ENCODE assay signal across 8 mouse cellular contexts in the genomic region with DNA sequence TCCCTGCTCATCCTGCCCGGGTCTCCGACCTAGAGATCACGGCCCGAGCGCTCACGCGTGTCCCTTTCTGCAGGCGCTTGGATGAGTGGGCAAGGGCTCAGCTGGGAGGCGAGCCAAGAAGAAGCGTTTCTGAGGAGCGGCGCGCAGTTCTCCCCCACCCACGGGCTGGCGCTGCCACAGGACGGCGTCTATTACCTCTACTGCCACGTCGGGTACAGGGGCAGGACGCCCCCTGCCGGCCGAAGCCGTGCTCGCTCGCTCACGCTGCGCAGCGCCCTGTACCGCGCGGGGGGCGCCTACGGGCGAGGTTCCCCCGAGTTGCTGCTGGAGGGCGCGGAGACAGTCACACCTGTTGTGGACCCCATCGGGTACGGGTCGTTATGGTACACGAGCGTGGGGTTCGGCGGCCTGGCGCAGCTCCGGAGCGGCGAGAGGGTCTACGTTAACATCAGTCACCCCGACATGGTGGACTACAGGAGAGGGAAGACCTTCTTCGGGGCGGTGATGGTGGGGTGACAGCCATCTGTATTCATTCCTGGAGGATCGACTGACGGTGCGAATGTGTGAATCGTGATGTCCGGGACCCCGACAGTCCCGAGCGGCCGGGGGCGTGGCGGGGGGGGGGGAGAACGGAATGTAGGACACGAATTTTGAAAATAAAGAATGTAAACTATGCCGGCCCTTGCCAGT. TPM values are rescaled to one million over a fixed set of nuclear protein-coding genes. Genes with fewer than 3 reads are reported as not detected.
DNase-seq lines count a peak whose midpoint lies in the region; ATAC-seq lines count a peak whose summit lies in the region.

No protein-coding gene starts in this region.

- peaks cover 19% of the 10 kb centered on the region for H3K4me1 ChIP-seq in intestine, embryonic 15.5 days (replicated peaks)
- H3K4me1 ChIP-seq in limb, embryonic 10.5 days, result peaks cover 40% of the 10 kb centered on the region
- H3K4me1 ChIP-seq in midbrain, embryonic 11.5 days (ENCODE audit: control insufficient read depth, insufficient read depth, low read length), result peaks cover 4% of the 10 kb centered on the region; the same call in 1 of the 2 replicates

- H3K4me3 ChIP-seq in intestine, embryonic 15.5 days (replicated peaks), result peak overlapping the region; percentile 45
- H3K4me3 ChIP-seq in limb, embryonic 10.5 days, result peak overlapping the region; percentile 50
- H3K4me3 ChIP-seq in midbrain, embryonic 11.5 days (ENCODE audit: low read depth, low read length), result peak overlapping the region; percentile 23

- under 1% methylated on average over 66 of the region's 66 CpGs for WGBS in intestine, embryonic 15.5 days
- WGBS in limb, embryonic 10.5 days, result 2% methylated on average over 66 of the region's 66 CpGs
- 2% methylated on average over 66 of the region's 66 CpGs for WGBS in midbrain, embryonic 11.5 days

- no peaks in the 10 kb centered on the region for H3K36me3 ChIP-seq in intestine, embryonic 15.5 days
- no peaks in the 10 kb centered on the region for H3K36me3 ChIP-seq in limb, embryonic 10.5 days
- H3K36me3 ChIP-seq in midbrain, embryonic 11.5 days (ENCODE audit: control insufficient read depth, insufficient read depth, low read length), result no peaks in the 10 kb centered on the region

- peak overlapping the region; percentile 94 for H3K4me2 ChIP-seq in intestine, embryonic 15.5 days (replicated peaks)
- H3K4me2 ChIP-seq in midbrain, embryonic 11.5 days, result peak overlapping the region; percentile 40

- no peak overlapping the region for H3K27ac ChIP-seq in intestine, embryonic 15.5 days
- peak overlapping the region; percentile 50; the same call in 1 of the 2 replicates for H3K27ac ChIP-seq in limb, embryonic 10.5 days
- no peak overlapping the region for H3K27ac ChIP-seq in midbrain, embryonic 11.5 days (ENCODE audit: low read depth, low read length)

- intact Hi-C loops in gastrocnemius, postnatal 14 days (cut with DNase I; ENCODE audit: low total_unique reads), result no loop called here

- peak; percentile 30 for ATAC-seq in activated CD4-positive, CD25-positive, alpha-beta regulatory T cell, adult 4 months
- ATAC-seq in intestine, embryonic 15.5 days, result peak; percentile 88
- peak; percentile 73 for ATAC-seq in midbrain, embryonic 11.5 days (ENCODE audit: low FRiP score)

- peak; percentile 86 for DNase-seq in embryo, embryonic 10 days (ENCODE audit: low spot score)
- DNase-seq in gastrocnemius, postnatal 14 days, result peak; percentile 88
- DNase-seq in limb, embryonic 10.5 days (ENCODE audit: low spot score), result peak; percentile 88
- peak; percentile 98 for DNase-seq in midbrain, embryonic 11.5 days (ENCODE audit: low spot score, missing footprints)
- peak; percentile 51 for DNase-seq in skeletal muscle tissue, adult 2 months (ENCODE audit: low read depth, low spot score)
- no peak for DNase-seq in adipocyte (ENCODE audit: low spot score)

- H3K9me3 ChIP-seq in intestine, embryonic 15.5 days, result no peaks in the 10 kb centered on the region
- H3K9me3 ChIP-seq in limb, embryonic 10.5 days (replicated peaks), result no peaks in the 10 kb centered on the region
- H3K9me3 ChIP-seq in midbrain, embryonic 11.5 days (ENCODE audit: control insufficient read depth, low read length), result no peaks in the 10 kb centered on the region

- H3K9ac ChIP-seq in intestine, embryonic 15.5 days, result peak overlapping the region; percentile 56
- H3K9ac ChIP-seq in midbrain, embryonic 11.5 days (ENCODE audit: low read length), result peak overlapping the region; percentile 10; the same call in 1 of the 2 replicates

- H3K27me3 ChIP-seq in intestine, embryonic 15.5 days (replicated peaks), result peaks cover 19% of the 10 kb centered on the region
- peaks cover 74% of the 10 kb centered on the region for H3K27me3 ChIP-seq in limb, embryonic 10.5 days (ENCODE audit: low read depth, poor library complexity, severe bottlenecking)
- peaks cover 26% of the 10 kb centered on the region for H3K27me3 ChIP-seq in midbrain, embryonic 11.5 days (ENCODE audit: control insufficient read depth, insufficient read depth, low read length)

RNA-seq across cellular contexts. Expression of gene Ltb, which starts 1.5 kb away (rescaled TPM):
- 100 to 1,000 TPM; 134 to 383 TPM for polyA plus RNA-seq in activated CD4-positive, CD25-positive, alpha-beta regulatory T cell, adult 4 months (2017; shearing (Covaris generic))
- total RNA-seq in gastrocnemius, postnatal 14 days (2021), result under 1 TPM in 1 of 2 experiments, not detected in 1; 0.31 TPM
- 5.0 and 5.2 TPM in 2 replicates for polyA plus RNA-seq in intestine, embryonic 15.5 days (2015; fragmentation: Nextera tagmentation; extraction: Ambion mirVana)
- 0.38 and 0.45 TPM in 2 replicates for polyA plus RNA-seq in limb, embryonic 10.5 days (2016; fragmentation: Nextera tagmentation; extraction: Ambion mirVana)
- 0.41 TPM in 1 of 2 replicates, not detected in the other for polyA plus RNA-seq in midbrain, embryonic 11.5 days (2014; fragmentation: Nextera tagmentation; extraction: Ambion mirVana)

RNA-seq across cellular contexts. Expression of gene Tnf, which starts 6.0 kb away (rescaled TPM):
- 10 to 100 TPM; 21.5 to 21.6 TPM for polyA plus RNA-seq in activated CD4-positive, CD25-positive, alpha-beta regulatory T cell, adult 4 months (2017; shearing (Covaris generic))
- under 1 TPM; 0.24 to 0.68 TPM for total RNA-seq in gastrocnemius, postnatal 14 days (2021)
- polyA plus RNA-seq in intestine, embryonic 15.5 days (2015; fragmentation: Nextera tagmentation; extraction: Ambion mirVana), result 0.19 TPM in 1 of 2 replicates, not detected in the other
- 0.14 TPM in 1 of 2 replicates, not detected in the other for polyA plus RNA-seq in limb, embryonic 10.5 days (2016; fragmentation: Nextera tagmentation; extraction: Ambion mirVana)
- 0.26 TPM in 1 of 2 replicates, not detected in the other for polyA plus RNA-seq in midbrain, embryonic 11.5 days (2014; fragmentation: Nextera tagmentation; extraction: Ambion mirVana)

RNA-seq across cellular contexts. Expression of gene Lst1, which starts 7.5 kb away (rescaled TPM):
- polyA plus RNA-seq in activated CD4-positive, CD25-positive, alpha-beta regulatory T cell, adult 4 months (2017; shearing (Covaris generic)), result 10 to 100 TPM in 1 of 2 experiments, 1 to 10 TPM in 1; 5.4 to 13.4 TPM
- 1 to 10 TPM; 1.5 to 2.8 TPM for total RNA-seq in gastrocnemius, postnatal 14 days (2021)
- 18.9 and 19.4 TPM in 2 replicates for polyA plus RNA-seq in intestine, embryonic 15.5 days (2015; fragmentation: Nextera tagmentation; extraction: Ambion mirVana)
- polyA plus RNA-seq in limb, embryonic 10.5 days (2016; fragmentation: Nextera tagmentation; extraction: Ambion mirVana), result 1.6 and 2.0 TPM in 2 replicates
- 7.8 and 10.2 TPM in 2 replicates for polyA plus RNA-seq in midbrain, embryonic 11.5 days (2014; fragmentation: Nextera tagmentation; extraction: Ambion mirVana)

RNA-seq across cellular contexts. Expression of gene Lta, which starts 9.4 kb away (rescaled TPM):
- polyA plus RNA-seq in activated CD4-positive, CD25-positive, alpha-beta regulatory T cell, adult 4 months (2017; shearing (Covaris generic)), result 10 to 100 TPM; 70.5 to 90.5 TPM
- under 1 TPM; 0.42 to 0.78 TPM for total RNA-seq in gastrocnemius, postnatal 14 days (2021)
- 1.1 TPM in 2 replicates for polyA plus RNA-seq in intestine, embryonic 15.5 days (2015; fragmentation: Nextera tagmentation; extraction: Ambion mirVana)
- not detected in 2 replicates for polyA plus RNA-seq in limb, embryonic 10.5 days (2016; fragmentation: Nextera tagmentation; extraction: Ambion mirVana)
- not detected in 2 replicates for polyA plus RNA-seq in midbrain, embryonic 11.5 days (2014; fragmentation: Nextera tagmentation; extraction: Ambion mirVana)

RNA-seq across cellular contexts. Expression of gene Aif1, which starts 19.9 kb away (rescaled TPM):
- 1 to 10 TPM in 1 of 2 experiments, under 1 TPM in 1; 0.91 to 1.9 TPM for polyA plus RNA-seq in activated CD4-positive, CD25-positive, alpha-beta regulatory T cell, adult 4 months (2017; shearing (Covaris generic))
- under 1 TPM; 0.71 to 0.90 TPM for total RNA-seq in gastrocnemius, postnatal 14 days (2021)
- 20.6 and 21.7 TPM in 2 replicates for polyA plus RNA-seq in intestine, embryonic 15.5 days (2015; fragmentation: Nextera tagmentation; extraction: Ambion mirVana)
- polyA plus RNA-seq in limb, embryonic 10.5 days (2016; fragmentation: Nextera tagmentation; extraction: Ambion mirVana), result 1.5 and 1.8 TPM in 2 replicates
- polyA plus RNA-seq in midbrain, embryonic 11.5 days (2014; fragmentation: Nextera tagmentation; extraction: Ambion mirVana), result 7.8 and 8.4 TPM in 2 replicates

Comparison
In these comparisons a context has a peak if more than half of its experiments do, and no peak if none do; other contexts are left out.
1. ATAC-seq: peak in every context shown above with its lines; median percentile 88 in intestine, embryonic 15.5 days; 73 in midbrain, embryonic 11.5 days; 30 in activated CD4-positive, CD25-positive, alpha-beta regulatory T cell, adult 4 months.
2. RNA of gene Ltb, which starts 1.5 kb away (polyA plus RNA-seq): 134 to 383 TPM in activated CD4-positive, CD25-positive, alpha-beta regulatory T cell, adult 4 months; 5.0 to 5.2 TPM in intestine, embryonic 15.5 days, 0.38 to 0.45 TPM in limb, embryonic 10.5 days and 0.41 TPM in midbrain, embryonic 11.5 days; every median in the first group is over 10 times any median in the second.
3. RNA of gene Tnf, which starts 6.0 kb away (polyA plus RNA-seq): 21.5 to 21.6 TPM in activated CD4-positive, CD25-positive, alpha-beta regulatory T cell, adult 4 months; 0.26 TPM in midbrain, embryonic 11.5 days, 0.19 TPM in intestine, embryonic 15.5 days and 0.14 TPM in limb, embryonic 10.5 days; every median in the first group is over 10 times any median in the second.
4. Peak in every context shown above with its lines, with median percentiles within 50 percentile points of each other: H3K4me3 ChIP-seq.